Mouse (Mus musculus) forebrain, embryonic 16.5 days (tissue): ENCODE data around the gene Susd1. TPM values are rescaled to one million over a fixed set of nuclear protein-coding genes. Genes with fewer than 3 reads are reported as not detected.

Experiments
- ATAC-seq: fragments of 200-750 bp; cut with Nextera tagmentation; 2 replicates; pipeline ENCODE4 v1.8.0; 2017; ENCODE audit warnings: mild to moderate bottlenecking, moderate library complexity
- H3K27ac ChIP-seq: fragments of 300-500 bp; sonication (generic); 2 replicates; pipeline ENCODE4 v1.5.1; 2014; ENCODE audit warnings: low read length, control low read depth
- H3K27me3 ChIP-seq: fragments of 300-500 bp; sonication (generic); replicated peaks from 2 replicates; pipeline ENCODE4 v1.6.1; 2014; ENCODE audit warnings: low read length; ENCODE audit not compliant: control insufficient read depth, insufficient read depth
- H3K36me3 ChIP-seq: fragments of 300-500 bp; sonication (generic); 2 replicates; pipeline ENCODE4 v1.6.1; 2014; ENCODE audit not compliant: control insufficient read depth, insufficient read depth
- H3K4me1 ChIP-seq: fragments of 300-500 bp; sonication (generic); replicated peaks from 2 replicates; pipeline ENCODE4 v1.6.1; 2014; ENCODE audit warnings: low read length; ENCODE audit not compliant: control insufficient read depth, insufficient read depth
- H3K4me2 ChIP-seq: fragments of 300-500 bp; sonication (generic); 2 replicates; pipeline ENCODE4 v1.6.1; 2014; ENCODE audit warnings: mild to moderate bottlenecking, low read length, control low read depth
- H3K4me3 ChIP-seq: fragments of 300-500 bp; sonication (generic); replicated peaks from 2 replicates; pipeline ENCODE4 v1.5.1; 2014; ENCODE audit warnings: mild to moderate bottlenecking, low read length, control low read depth
- H3K9ac ChIP-seq: fragments of 300-500 bp; sonication (generic); replicated peaks from 2 replicates; pipeline ENCODE4 v1.6.1; 2014; ENCODE audit warnings: low read depth, low read length, control low read depth
- H3K9me3 ChIP-seq: fragments of 300-500 bp; sonication (generic); 2 replicates; pipeline ENCODE4 v1.6.1; 2016; ENCODE audit warnings: low read length; ENCODE audit not compliant: control insufficient read depth
- WGBS: fragments of 180-500 bp; shearing (Covaris S2); extraction: QIAGEN DNeasy Blood & Tissue Kit; methylation state at CpG from one replicate; pipeline ENCODE4 v1.1.7; 2014; 5-methylcytosine and 5-hydroxymethylcytosine counted together
- polyA plus RNA-seq: library from polyadenylated mRNA; unstranded; fragments of >200 nt; fragmentation: Nextera tagmentation; extraction: Ambion mirVana; gene quantifications from 2 replicates; pipeline ENCODE4 v1.2.1, GENCODE M21; 2015

Susd1 gene
- polyA plus RNA-seq, 1 experiment from 2014 or later: 1.8 TPM

GRCm38 (mm10) chr4:59350354-59350753 lies 88.1 kb downstream of the Susd1 start:
- Histone ChIP-seq H3K9me3 (no peaks in the 10 kb centered on the region), H3K9ac (no peak overlapping the region), H3K4me2 (no peak overlapping the region), H3K27me3 (no peaks in the 10 kb centered on the region), H3K36me3 (no peaks in the 10 kb centered on the region), H3K4me1 (no peaks in the 10 kb centered on the region), H3K4me3 (no peak overlapping the region), H3K27ac (no peak overlapping the region)
- no peak for ATAC-seq
- WGBS: 93% methylated on average over 2 of the region's 2 CpGs

- H3K9me3 ChIP-seq: no peaks in the 10 kb centered on the region
- no peak overlapping the region for H3K27ac ChIP-seq
- no peaks in the 10 kb centered on the region for H3K27me3 ChIP-seq
- H3K4me2 ChIP-seq: no peak overlapping the region
- H3K4me3 ChIP-seq: no peak overlapping the region
- no peaks in the 10 kb centered on the region for H3K4me1 ChIP-seq
- no peaks in the 10 kb centered on the region for H3K36me3 ChIP-seq
- H3K9ac ChIP-seq: no peak overlapping the region
- WGBS: 61% methylated on average over 7 of the region's 7 CpGs
- no peak for ATAC-seq
These were observed 88.8 kb downstream of the Susd1 start for GRCm38 (mm10) chr4:59349425-59350185.

GRCm38 (mm10) chr4:59340714-59341113 lies 97.7 kb downstream of the Susd1 start:
- Histone ChIP-seq H3K27ac (no peak overlapping the region), H3K9me3 (no peaks in the 10 kb centered on the region), H3K9ac (no peak overlapping the region), H3K27me3 (no peaks in the 10 kb centered on the region), H3K4me2 (no peak overlapping the region), H3K4me1 (peaks cover 8% of the 10 kb centered on the region), H3K4me3 (no peak overlapping the region), H3K36me3 (no peaks in the 10 kb centered on the region)
- 0% methylated on average over 3 of the region's 3 CpGs for WGBS
- peak; percentile 91 for ATAC-seq

- Histone ChIP-seq H3K9ac (no peak overlapping the region), H3K27me3 (no peaks in the 10 kb centered on the region), H3K27ac (no peak overlapping the region), H3K4me2 (no peak overlapping the region), H3K36me3 (no peaks in the 10 kb centered on the region), H3K4me3 (no peak overlapping the region), H3K9me3 (no peaks in the 10 kb centered on the region), H3K4me1 (peaks cover 8% of the 10 kb centered on the region)
- ATAC-seq: no peak
- 57% methylated on average over 5 of the region's 5 CpGs for WGBS
These were observed 98.4 kb downstream of the Susd1 start for GRCm38 (mm10) chr4:59340046-59340445.

GRCm38 (mm10) chr4:59338896-59339535 lies 99.4 kb downstream of the Susd1 start:
- Histone ChIP-seq H3K4me1 (peaks cover 8% of the 10 kb centered on the region), H3K4me2 (no peak overlapping the region), H3K9ac (no peak overlapping the region), H3K4me3 (no peak overlapping the region), H3K27ac (no peak overlapping the region), H3K27me3 (no peaks in the 10 kb centered on the region), H3K36me3 (no peaks in the 10 kb centered on the region), H3K9me3 (no peaks in the 10 kb centered on the region)
- ATAC-seq: no peak
- WGBS: 90% methylated on average over 8 of the region's 8 CpGs

- no peaks in the 10 kb centered on the region for H3K27me3 ChIP-seq
- H3K9ac ChIP-seq: no peak overlapping the region
- 88% methylated on average over 6 of the region's 6 CpGs for WGBS
- no peak overlapping the region for H3K4me2 ChIP-seq
- ATAC-seq: no peak
- no peak overlapping the region for H3K4me3 ChIP-seq
- no peaks in the 10 kb centered on the region for H3K9me3 ChIP-seq
- no peak overlapping the region for H3K27ac ChIP-seq
- peaks cover 8% of the 10 kb centered on the region for H3K4me1 ChIP-seq
- H3K36me3 ChIP-seq: no peaks in the 10 kb centered on the region
These were observed 100.9 kb downstream of the Susd1 start for GRCm38 (mm10) chr4:59337533-59337885.

GRCm38 (mm10) chr4:59336846-59337532 lies 101.4 kb downstream of the Susd1 start:
- no peak for ATAC-seq
- 93% methylated on average over 11 of the region's 11 CpGs for WGBS
- Histone ChIP-seq H3K4me3 (no peak overlapping the region), H3K27ac (no peak overlapping the region), H3K9ac (no peak overlapping the region), H3K27me3 (no peaks in the 10 kb centered on the region), H3K4me1 (peaks cover 8% of the 10 kb centered on the region), H3K4me2 (no peak overlapping the region), H3K9me3 (no peaks in the 10 kb centered on the region), H3K36me3 (no peaks in the 10 kb centered on the region)

- Histone ChIP-seq H3K4me1 (peaks cover 13% of the 10 kb centered on the region), H3K27me3 (no peaks in the 10 kb centered on the region), H3K4me2 (no peak overlapping the region), H3K36me3 (no peaks in the 10 kb centered on the region), H3K4me3 (no peak overlapping the region), H3K27ac (no peak overlapping the region), H3K9ac (no peak overlapping the region), H3K9me3 (no peaks in the 10 kb centered on the region)
- no peak for ATAC-seq
- 49% methylated on average over 7 of the region's 7 CpGs for WGBS
These were observed 102.0 kb downstream of the Susd1 start for GRCm38 (mm10) chr4:59336439-59336809.

GRCm38 (mm10) chr4:59335616-59336438 lies 102.6 kb downstream of the Susd1 start:
- ATAC-seq: peak; percentile 76
- H3K9me3 ChIP-seq: no peaks in the 10 kb centered on the region

More at GRCm38 (mm10) chr4:59335616-59336438, 102.6 kb downstream of the Susd1 start:
- peaks cover 19% of the 10 kb centered on the region for H3K4me1 ChIP-seq
- no peak overlapping the region for H3K4me3 ChIP-seq
- WGBS: 55% methylated on average over 9 of the region's 9 CpGs
- H3K4me2 ChIP-seq: no peak overlapping the region
- H3K27ac ChIP-seq: no peak overlapping the region
- H3K27me3 ChIP-seq: no peaks in the 10 kb centered on the region
- no peak overlapping the region for H3K9ac ChIP-seq
- no peaks in the 10 kb centered on the region for H3K36me3 ChIP-seq
